Mouse (Mus musculus) thymus, postnatal 36 days (tissue): ENCODE measurements around the gene Pde4d.

Source experiments
- DNase-seq, 2 experiments: peaks; one replicate each; pipeline ENCODE4 v3.0.0; 2022; ENCODE audit warnings: mixed read lengths in 2 of 2

The Pde4d gene

DNA sequence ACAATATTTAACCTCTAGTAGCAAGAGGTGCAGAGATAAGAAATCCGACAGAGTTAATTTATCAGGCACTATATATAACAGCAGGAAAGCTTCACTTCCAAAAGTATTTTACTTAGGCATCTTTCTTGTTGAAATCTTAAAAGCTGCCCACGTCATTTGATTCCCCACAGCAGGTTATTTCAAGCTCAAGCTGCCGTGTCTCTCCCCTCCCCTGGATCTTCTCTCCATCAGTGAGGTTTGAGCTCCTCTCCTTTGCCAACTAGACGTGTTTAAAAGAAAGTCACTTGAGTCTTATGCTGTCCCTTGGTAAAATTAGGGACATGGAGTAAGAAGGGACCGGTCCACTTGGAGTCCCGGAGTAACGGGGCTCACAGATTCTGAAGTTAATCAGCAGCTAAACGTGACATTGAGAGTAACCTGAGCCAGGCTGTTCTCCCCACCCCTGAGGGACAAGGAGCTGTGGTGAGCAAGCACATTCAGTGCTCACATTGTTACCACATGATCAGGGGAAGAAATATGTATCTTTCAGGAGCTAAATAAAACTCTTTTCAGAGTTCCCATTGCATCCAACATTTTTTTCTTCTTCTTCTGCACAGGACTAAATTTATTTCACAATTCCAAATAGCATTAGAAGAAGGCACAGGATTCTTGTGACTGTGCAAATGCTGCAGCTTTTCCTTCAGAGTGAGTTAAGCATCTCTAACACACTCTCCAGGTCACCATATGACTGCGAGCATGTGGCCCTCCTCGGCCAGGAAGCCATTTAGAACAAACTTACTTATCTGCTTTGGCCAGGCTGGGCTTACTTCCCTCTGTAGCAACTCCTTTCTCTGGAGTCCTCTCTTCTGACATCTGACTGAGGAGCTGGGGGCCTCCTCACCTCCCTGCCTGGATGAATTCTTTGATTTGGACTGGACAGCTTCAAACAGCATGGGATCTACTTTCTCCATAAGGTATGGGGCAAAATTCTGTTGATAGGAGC is at the start of gene Pde4d:
Gene Pde4d (plus strand): TSS at position 833 of the 982 bp plus-strand sequence.
- no peak for DNase-seq

GRCm38 (mm10) chr13:108403197-108403596 is 46.6 kb upstream of the Pde4d start:
- DNase-seq: no peak

GRCm38 (mm10) chr13:108404372-108404771 is 45.4 kb upstream of the Pde4d start:
- DNase-seq: no peak

GRCm38 (mm10) chr13:108415464-108415863 is 34.3 kb upstream of the Pde4d start:
- no peak for DNase-seq

DNA sequence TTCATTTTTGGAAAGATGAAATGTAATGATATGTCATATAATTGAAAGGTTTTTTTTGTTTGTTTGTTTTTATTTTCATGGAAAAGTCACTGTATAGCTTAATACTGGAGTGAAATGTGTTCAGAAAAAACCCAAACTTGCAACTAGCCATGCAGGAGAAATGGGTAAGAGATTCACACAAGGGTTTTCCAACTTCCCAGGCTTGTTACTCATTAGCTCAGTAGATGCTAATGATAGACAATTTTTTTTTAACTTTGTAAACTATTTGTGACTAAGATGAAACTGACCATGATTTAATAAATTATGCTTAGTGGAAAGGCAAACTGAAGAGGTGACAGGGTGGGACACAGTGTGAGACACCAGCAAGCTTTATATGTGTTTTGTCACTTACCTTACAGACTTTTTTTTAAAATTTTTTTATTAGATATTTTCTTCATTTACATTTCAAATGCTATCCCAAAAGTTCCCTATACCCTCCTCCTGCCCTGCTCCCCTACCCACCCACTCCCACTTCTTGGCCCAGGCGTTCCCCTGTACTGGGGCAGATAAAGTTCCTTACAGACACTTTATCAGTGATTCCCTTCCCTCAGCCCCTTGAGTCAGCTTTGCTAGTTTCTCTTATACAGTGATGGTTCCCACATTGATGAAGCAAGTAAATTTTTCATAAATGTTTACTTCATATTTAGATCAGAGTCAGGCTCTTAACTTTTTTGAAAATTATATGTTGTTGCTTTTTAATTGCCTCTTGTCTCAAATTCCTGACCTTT is 30.8 kb upstream of the Pde4d start:
- no peak for DNase-seq

DNA sequence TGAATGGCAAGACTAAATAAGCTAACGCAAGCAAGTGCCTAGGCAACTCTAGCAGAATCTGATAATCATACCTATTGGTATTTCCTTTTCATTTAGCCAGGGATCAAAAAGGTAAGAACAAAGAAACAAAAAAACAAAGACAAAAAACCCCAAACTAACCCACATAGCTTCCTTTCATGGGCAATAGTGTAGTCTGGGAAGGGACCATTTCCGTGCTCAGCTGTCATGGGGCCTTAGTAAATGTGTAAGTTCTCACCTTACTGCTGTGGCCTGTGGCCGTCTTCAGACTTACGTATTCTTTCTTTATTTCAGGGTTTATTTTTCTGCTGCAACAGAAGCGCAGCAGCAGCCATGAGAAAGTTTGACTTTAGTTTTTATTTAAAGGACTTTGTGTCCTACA is 23.4 kb upstream of the Pde4d start:
- DNase-seq: no peak

GRCm38 (mm10) chr13:108428809-108429208 is 20.9 kb upstream of the Pde4d start:
- DNase-seq: no peak

DNA sequence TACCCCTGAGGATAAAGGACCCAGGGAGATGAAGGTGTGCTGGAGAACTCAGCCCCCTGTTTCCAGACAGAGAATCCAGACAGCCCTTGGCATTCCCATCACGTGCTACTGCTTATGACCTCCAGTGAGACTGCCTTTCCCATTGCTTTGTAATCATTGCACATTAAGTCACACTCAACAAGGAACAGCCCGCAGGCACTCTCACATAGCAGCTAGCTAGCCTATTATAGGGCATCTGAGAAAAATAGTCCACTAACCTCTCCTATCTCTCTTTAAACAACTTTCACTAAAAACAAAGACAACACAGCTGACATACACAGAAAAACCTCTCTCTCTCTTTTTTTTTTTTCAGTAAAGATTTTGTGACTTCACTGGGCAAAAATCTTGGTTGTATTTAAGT is 20.1 kb upstream of the Pde4d start:
- DNase-seq: no peak

DNA sequence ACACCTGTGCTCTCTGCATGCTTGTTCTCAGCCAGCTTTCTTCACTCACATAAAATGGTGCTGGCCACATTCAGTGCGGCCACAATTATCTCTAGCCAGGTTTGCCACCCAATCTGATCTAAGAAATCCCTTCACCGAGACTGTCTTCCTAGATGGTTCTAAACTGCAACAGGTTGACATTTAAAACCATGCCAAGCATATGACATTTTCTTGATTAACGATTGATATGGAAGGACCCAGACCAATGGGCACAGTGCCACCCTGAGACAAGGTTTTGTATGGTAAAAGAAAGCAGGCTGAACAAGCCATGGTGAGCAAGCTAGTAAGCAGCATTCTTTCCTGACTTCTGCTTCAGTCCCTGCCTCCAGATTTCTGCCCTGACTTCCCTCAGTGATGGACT is 18.0 kb upstream of the Pde4d start:
- no peak for DNase-seq

GRCm38 (mm10) chr13:108435687-108436086 is 14.1 kb upstream of the Pde4d start:
- no peak for DNase-seq

DNA sequence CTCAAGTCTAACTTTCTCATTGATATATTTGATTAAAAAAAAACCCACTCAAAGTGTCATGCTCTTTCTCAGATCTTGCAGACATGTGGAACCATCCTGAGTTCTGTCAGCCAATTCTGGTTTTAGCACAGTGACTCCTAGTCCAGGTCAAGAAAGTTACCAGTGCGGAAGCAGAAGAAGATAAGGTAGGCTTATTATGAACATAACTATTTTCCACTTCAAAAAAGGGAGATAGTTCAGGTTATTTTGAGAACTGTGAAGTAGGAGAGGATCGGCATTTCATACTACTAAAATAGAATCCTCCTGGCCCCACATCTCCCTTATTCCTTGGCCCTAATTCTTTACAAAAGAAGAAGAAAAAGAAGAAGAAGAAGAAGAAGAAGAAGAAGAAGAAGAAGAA is 12.3 kb upstream of the Pde4d start:
- no peak for DNase-seq

GRCm38 (mm10) chr13:108439012-108439411 is 10.7 kb upstream of the Pde4d start:
- DNase-seq: no peak

DNA sequence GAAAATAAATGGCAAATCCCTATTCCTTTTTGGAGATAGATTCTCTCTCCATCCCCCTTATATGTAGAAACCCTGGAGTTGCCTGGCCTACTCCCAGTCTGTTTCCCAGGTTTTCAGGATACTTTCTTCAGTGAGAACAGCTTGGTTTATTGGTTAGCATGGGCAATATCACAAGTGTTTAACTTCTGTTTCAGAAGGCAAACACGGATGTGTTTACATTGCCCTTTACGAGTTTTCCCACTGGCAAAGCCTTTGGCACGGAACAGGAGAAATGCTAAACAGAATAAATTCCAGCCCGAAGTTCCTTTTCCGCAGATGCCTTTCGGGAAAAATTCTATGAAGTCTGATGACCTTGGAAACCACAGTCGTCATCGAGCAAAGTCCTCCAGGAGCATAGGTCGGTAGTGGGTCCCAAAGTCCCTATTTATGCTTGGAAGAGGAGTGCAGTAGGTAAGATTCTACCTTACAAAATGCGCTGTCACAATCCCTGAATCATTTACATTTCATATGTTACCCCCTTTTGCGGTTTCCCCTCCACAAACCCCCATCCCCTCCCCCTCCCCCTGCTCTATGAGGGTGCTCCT is 1.3 kb upstream of the Pde4d start:
- no peak for DNase-seq

- DNase-seq: no peak
Observed at GRCm38 (mm10) chr13:108451122-108451521, 1.4 kb downstream of the Pde4d start.

DNA sequence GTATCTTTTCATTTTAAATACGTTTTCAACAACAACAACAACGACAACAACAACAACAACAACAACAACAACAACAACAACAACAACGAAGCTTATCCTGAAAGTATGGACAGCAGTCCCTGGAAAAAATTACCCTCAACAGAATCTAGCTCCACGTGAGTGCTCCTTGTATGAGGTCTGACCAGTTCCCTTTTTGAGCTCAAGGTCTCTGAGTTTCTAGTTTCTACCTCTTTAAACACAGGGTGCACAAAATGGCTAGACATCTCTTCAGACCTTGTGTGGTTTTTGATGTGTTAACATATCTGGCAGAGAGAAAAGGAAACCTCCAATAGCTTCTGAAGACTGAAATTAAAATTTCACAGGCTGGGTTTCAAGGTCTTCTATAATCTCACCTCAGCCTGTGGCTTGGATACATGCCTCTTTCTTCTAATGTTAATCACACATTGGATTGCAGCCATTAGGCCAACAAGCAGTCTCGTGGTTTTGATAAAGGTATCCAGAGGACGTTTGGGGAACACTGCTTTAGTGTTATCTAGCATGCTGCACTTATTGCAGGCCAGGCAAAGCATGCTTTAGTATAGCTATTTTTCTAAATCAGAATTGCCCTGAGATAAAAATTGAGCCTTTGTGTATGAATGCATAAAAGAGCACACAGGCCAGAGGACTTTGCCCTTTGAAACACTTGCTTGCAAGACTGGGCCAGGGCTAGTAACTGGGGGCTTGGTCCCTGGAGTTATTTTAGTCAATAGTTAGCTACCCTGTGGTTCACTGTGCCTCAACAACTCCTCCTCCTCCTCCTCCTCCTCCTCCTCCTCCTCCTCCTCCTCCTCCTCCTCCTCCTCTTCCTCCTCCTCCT is 3.5 kb downstream of the Pde4d start:
- DNase-seq: no peak

- DNase-seq: no peak
Observed at GRCm38 (mm10) chr13:108462518-108462917, 12.8 kb downstream of the Pde4d start.

GRCm38 (mm10) chr13:108465755-108466154 is 16.0 kb downstream of the Pde4d start:
- no peak for DNase-seq

GRCm38 (mm10) chr13:108467046-108467445 is 17.3 kb downstream of the Pde4d start:
- DNase-seq: no peak

DNA sequence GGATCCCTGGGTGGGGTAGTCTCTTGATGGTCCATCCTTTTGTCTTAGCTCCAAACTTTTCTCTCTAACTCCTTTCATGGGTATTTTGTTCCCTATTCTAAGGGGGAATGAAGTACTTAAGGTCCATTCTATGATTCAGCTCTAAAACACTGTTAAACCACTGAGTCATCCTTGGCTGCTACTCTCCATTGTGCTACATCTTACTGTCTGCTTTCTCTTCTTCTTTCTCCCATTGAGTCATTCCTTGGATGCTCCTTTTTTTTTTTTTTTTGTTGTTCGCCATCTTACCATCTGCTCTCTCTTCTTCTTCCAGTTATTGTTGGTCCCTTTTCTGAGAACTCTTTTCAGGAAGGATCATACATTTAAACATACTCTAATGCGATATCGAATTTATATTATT is 30.7 kb downstream of the Pde4d start:
- DNase-seq: no peak

DNA sequence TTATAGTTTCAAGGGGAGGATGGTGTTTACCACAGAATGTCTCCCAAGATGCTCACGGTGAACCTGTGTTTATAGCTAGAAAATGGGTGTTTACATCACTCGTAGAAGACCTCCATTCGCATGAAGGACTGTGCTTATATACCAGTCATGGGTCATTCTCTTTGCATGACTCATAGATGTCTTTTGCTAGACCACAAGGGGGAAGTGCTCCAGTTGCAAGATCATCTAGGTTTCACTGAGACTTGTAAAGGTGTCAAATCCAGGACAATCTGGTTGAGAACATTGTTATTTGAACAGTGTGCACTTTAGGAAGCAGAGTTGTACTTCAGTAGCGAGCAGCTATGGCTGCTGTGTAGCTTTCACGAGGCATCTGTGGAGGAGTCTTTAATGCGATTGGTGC is 35.3 kb downstream of the Pde4d start:
- no peak for DNase-seq

DNA sequence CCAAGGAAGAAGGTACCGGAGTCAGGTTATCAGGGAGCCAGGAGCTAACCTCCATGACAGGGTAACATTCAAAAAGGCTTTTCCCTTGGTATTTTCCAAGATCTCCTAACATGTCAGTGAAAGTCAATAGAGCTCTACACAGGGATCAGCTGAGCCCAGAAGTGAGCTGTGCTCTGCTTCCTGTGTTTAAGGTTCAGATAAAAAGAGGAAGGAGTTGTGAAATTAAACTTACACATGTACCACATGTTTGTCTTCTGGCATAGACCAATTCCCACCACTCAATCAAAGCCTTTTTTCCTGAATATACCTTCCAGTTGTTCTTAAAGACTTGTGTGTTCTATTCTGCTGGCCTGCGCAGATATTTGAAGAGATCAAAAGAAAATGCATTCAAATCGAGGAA is 37.3 kb downstream of the Pde4d start:
- DNase-seq: no peak

GRCm38 (mm10) chr13:108489825-108490224 is 40.1 kb downstream of the Pde4d start:
- no peak for DNase-seq

DNA sequence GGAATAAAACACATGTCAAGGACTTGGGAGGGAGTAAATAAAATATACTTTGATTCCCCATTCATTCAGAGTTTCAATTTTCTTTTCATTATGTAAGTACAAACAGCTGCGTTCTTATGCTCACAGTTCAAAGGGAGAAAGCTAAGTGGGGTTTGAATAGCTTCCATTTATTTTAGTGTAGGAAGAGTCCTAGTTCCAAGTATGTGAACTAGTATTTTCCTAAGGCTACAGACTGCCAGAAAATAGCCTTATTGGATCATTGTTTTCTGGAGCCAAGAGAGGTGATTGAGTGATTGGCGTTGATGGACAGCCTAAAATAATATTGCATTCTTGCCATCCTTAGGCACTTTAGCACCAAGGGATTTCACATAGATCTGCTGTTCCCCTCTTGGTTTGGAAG is 41.1 kb downstream of the Pde4d start:
- no peak for DNase-seq
